Mouse (Mus musculus) kidney, embryonic 14.5 days (tissue): Measurements from ENCODE around the gene Slc24a3. TPM values are rescaled to one million over a fixed set of nuclear protein-coding genes. Genes with fewer than 3 reads are reported as not detected.

Experiments used
- ATAC-seq: fragments of 200-750 bp; cut with Nextera tagmentation; 2 replicates; pipeline ENCODE4 v1.8.0; 2017; ENCODE audit warnings: moderate number of reproducible peaks, mild to moderate bottlenecking, moderate TSS enrichment, moderate library complexity; ENCODE audit not compliant: low FRiP score, low TSS enrichment
- H3K27ac ChIP-seq: fragments of 300-500 bp; sonication (generic); 2 replicates; pipeline ENCODE4 v1.5.1; 2014; ENCODE audit warnings: low read depth, mild to moderate bottlenecking, low read length, moderate library complexity, mixed read lengths
- H3K27me3 ChIP-seq: fragments of 300-500 bp; sonication (generic); 2 replicates; pipeline ENCODE4 v1.6.1; 2014; ENCODE audit warnings: mild to moderate bottlenecking, low read length; ENCODE audit not compliant: control insufficient read depth, insufficient read depth
- H3K36me3 ChIP-seq: fragments of 300-500 bp; sonication (generic); 2 replicates; pipeline ENCODE4 v1.6.1; 2014; ENCODE audit warnings: low read length, mixed read lengths; ENCODE audit not compliant: control insufficient read depth, insufficient read depth
- H3K4me1 ChIP-seq: fragments of 300-500 bp; sonication (generic); 2 replicates; pipeline ENCODE4 v1.6.1; 2014; ENCODE audit warnings: low read length, mixed read lengths; ENCODE audit not compliant: control insufficient read depth, insufficient read depth
- H3K4me2 ChIP-seq: fragments of 300-500 bp; sonication (generic); replicated peaks from 2 replicates; pipeline ENCODE4 v1.6.1; 2014; ENCODE audit warnings: low read depth, mild to moderate bottlenecking, low read length
- H3K4me3 ChIP-seq: fragments of 300-500 bp; sonication (generic); 2 replicates; pipeline ENCODE4 v1.5.1; 2014; ENCODE audit warnings: mild to moderate bottlenecking, low read length
- H3K9ac ChIP-seq: fragments of 300-500 bp; sonication (generic); 2 replicates; pipeline ENCODE4 v1.6.1; 2014; ENCODE audit warnings: low read depth, mild to moderate bottlenecking, low read length, moderate library complexity
- H3K9me3 ChIP-seq: fragments of 300-500 bp; sonication (generic); 2 replicates; pipeline ENCODE4 v1.6.1; 2016; ENCODE audit warnings: low read length; ENCODE audit not compliant: control insufficient read depth
- WGBS: fragments of 180-500 bp; shearing (Covaris S2); extraction: QIAGEN DNeasy Blood & Tissue Kit; methylation state at CpG from one replicate; pipeline ENCODE4 v1.1.7; 2014; 5-methylcytosine and 5-hydroxymethylcytosine counted together
- polyA plus RNA-seq: library from polyadenylated mRNA; unstranded; fragments of >200 nt; fragmentation: Nextera tagmentation; extraction: Ambion mirVana; gene quantifications from 2 replicates; pipeline ENCODE4 v1.2.1, GENCODE M21; 2014

Gene Slc24a3
- polyA plus RNA-seq, 1 experiment from 2014 or later: 2.4 TPM

DNA sequence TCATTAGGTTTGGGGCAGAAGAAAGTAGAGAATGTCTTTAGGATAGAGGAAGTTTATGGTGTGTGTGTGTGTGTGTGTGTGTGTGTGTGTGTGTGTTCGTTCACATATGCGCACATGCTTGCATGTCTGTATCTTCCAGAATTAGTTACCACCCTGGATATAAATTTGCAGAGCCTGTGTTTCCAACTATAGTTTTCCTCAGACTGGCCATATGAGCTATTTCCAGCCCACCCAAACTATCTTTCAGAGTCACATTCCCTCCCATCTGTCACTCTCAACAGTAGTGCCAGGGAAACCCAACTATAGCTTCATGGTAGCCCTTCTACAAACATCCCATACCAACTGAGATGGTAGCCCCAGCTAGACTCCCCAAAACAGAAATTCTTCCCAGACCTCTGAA is 250.2 kb downstream of the Slc24a3 start:
- Histone ChIP-seq H3K9me3 (no peaks in the 10 kb centered on the region), H3K4me3 (no peak overlapping the region), H3K27me3 (no peaks in the 10 kb centered on the region), H3K9ac (no peak overlapping the region), H3K27ac (no peak overlapping the region), H3K4me1 (no peaks in the 10 kb centered on the region), H3K36me3 (no peaks in the 10 kb centered on the region), H3K4me2 (no peak overlapping the region)
- ATAC-seq: no peak
- WGBS: 100% methylated on average over 2 of the region's 2 CpGs

- Histone ChIP-seq H3K4me1 (no peaks in the 10 kb centered on the region), H3K27me3 (no peaks in the 10 kb centered on the region), H3K9ac (no peak overlapping the region), H3K27ac (no peak overlapping the region), H3K4me3 (no peak overlapping the region), H3K9me3 (no peaks in the 10 kb centered on the region), H3K36me3 (no peaks in the 10 kb centered on the region), H3K4me2 (no peak overlapping the region)
- 46% methylated on average over 2 of the region's 2 CpGs for WGBS
- no peak for ATAC-seq
Observed at GRCm38 (mm10) chr2:145419078-145419477, 251.5 kb downstream of the Slc24a3 start.

DNA sequence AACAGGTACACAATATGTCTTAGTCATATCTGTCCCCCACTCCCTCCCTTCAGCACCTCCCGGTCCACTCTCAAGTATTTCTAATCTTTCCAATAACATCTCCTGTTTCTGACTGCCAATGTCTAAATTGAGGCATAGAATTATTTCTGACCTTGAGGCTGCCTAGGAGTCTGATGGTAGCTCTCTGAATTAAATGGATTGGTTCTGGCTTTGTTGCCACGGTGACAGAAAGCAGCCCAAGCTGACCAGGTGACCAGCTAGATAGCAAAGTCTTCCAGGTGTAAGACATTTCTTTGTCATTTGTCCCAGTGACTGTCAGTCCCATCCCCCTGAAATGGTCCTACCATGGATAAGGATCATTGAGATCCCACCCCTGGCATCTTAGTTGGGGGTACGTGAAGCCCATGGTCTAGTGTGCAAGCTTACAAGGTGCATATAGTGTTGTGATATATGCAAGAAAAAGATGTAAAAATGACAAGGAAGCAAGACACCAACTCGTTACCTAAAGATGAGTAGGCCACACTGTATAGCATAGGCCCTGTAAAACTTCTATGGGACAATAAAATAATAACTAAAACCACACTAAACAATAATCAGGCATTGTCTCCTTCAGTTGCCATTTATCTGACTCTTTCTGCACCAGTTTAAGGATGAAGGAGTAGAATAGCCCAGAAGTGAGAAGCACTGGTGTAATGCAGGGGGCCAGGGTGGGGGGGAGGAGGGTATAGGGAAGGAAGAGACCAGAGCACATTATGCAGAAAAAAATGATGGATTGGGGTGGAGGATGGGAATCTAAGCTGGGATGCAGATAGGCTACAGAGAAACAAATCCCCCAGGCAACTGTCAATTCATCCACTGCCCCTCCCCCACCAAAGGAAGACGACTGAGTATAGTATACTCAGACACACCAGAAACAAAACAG is 253.7 kb downstream of the Slc24a3 start:
- Histone ChIP-seq H3K27me3 (no peaks in the 10 kb centered on the region), H3K4me1 (no peaks in the 10 kb centered on the region), H3K9ac (no peak overlapping the region), H3K4me3 (no peak overlapping the region), H3K9me3 (no peaks in the 10 kb centered on the region), H3K4me2 (no peak overlapping the region), H3K27ac (no peak overlapping the region), H3K36me3 (no peaks in the 10 kb centered on the region)
- 84% methylated on average over 5 of the region's 5 CpGs for WGBS
- no peak for ATAC-seq

DNA sequence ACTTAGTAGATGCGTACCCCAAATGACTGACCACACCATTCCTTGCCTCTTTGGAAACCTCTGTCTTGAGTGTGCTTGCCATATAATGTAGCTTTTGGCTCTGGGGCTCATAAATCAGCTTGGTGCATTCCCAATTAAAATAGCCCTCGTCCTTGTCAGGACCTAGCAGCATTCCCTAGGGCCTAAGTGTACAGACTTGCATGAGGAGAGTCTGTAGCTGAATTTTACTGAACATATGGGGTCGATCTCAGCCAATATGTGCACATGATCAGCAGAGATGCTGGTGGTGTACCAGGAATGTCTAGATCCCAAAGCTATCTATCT is 254.3 kb downstream of the Slc24a3 start:
- 54% methylated on average over 3 of the region's 3 CpGs for WGBS
- Histone ChIP-seq H3K4me1 (no peaks in the 10 kb centered on the region), H3K27me3 (no peaks in the 10 kb centered on the region), H3K4me2 (no peak overlapping the region), H3K9me3 (no peaks in the 10 kb centered on the region), H3K27ac (no peak overlapping the region), H3K4me3 (no peak overlapping the region), H3K36me3 (no peaks in the 10 kb centered on the region), H3K9ac (no peak overlapping the region)
- ATAC-seq: no peak

DNA sequence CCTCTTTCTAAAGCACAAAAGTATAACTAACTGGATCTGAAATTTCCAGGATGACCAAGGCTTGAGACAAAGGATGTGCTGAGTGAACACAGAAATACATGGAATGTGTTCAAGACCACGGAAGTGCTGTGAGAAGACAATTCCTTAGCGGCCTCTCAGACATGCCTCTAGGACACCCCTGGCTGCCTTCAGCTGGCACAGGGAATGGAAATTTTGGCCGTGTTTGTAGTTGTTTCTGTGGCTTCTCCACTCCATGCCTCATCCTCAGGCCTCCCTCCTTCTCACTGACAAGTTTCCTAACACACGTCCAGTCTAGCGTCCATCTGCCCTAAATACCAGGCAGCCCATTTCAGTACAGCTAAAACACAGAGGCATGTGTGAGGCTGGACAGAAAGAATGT is 262.4 kb downstream of the Slc24a3 start:
- Histone ChIP-seq H3K4me2 (no peak overlapping the region), H3K9ac (no peak overlapping the region), H3K4me3 (no peak overlapping the region), H3K4me1 (no peaks in the 10 kb centered on the region), H3K9me3 (no peaks in the 10 kb centered on the region), H3K27me3 (no peaks in the 10 kb centered on the region), H3K27ac (no peak overlapping the region), H3K36me3 (no peaks in the 10 kb centered on the region)
- no peak for ATAC-seq
- WGBS: 89% methylated on average over 5 of the region's 5 CpGs

DNA sequence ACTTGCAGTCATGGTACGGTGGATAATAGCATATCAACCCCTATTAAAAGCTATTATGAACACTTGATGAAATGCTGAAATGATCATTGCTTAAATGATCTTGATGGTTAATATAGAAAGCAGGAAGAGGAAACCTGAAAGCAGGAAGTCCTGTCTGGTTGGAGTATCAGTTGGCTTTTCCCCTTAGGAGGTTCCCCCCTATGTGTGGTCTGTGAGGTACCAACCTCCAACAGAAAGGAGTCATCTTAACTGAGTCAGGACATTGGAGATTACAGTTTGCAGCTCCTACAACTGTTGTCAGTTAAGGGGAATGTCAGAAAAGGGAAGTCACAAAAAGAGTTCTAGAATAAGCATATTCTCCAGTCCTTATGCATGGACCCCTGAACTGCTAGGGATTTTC is 266.5 kb downstream of the Slc24a3 start:
- Histone ChIP-seq H3K9me3 (no peaks in the 10 kb centered on the region), H3K36me3 (no peaks in the 10 kb centered on the region), H3K27ac (no peak overlapping the region), H3K4me3 (no peak overlapping the region), H3K4me2 (no peak overlapping the region), H3K9ac (no peak overlapping the region), H3K4me1 (no peaks in the 10 kb centered on the region), H3K27me3 (no peaks in the 10 kb centered on the region)
- 85% methylated on average over 1 of the region's 1 CpGs for WGBS
- ATAC-seq: no peak

GRCm38 (mm10) chr2:145438336-145438735 is 270.8 kb downstream of the Slc24a3 start:
- H3K9ac ChIP-seq: no peak overlapping the region
- no peak overlapping the region for H3K4me3 ChIP-seq
- no peak overlapping the region for H3K27ac ChIP-seq
- no peaks in the 10 kb centered on the region for H3K36me3 ChIP-seq
- H3K9me3 ChIP-seq: no peaks in the 10 kb centered on the region
- no peak for ATAC-seq
- no peak overlapping the region for H3K4me2 ChIP-seq
- no peaks in the 10 kb centered on the region for H3K27me3 ChIP-seq
- no peaks in the 10 kb centered on the region for H3K4me1 ChIP-seq
- WGBS: 73% methylated on average over 5 of the region's 5 CpGs

DNA sequence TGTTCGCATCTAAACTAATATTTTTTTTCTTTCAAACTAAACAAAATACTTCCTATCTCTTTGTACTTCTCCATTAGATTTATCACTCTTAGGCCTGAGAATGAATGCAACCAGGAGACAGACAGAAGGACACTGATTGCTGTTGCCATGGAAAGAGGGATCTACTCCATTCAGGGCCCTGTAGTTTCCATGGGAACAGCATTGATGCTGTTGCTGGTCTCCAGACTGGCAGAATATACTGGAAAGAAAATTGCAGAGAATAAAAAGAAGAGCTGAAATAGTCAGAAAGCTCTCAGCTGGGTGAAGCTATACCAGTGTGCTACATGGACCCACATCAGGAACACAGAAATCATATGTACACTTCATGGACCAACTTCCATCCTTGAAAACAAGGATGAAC is 272.2 kb downstream of the Slc24a3 start:
- WGBS: 95% methylated on average over 1 of the region's 1 CpGs

GRCm38 (mm10) chr2:145457106-145457747 is 289.7 kb downstream of the Slc24a3 start:
- Histone ChIP-seq H3K9me3 (no peaks in the 10 kb centered on the region), H3K4me1 (no peaks in the 10 kb centered on the region), H3K27me3 (no peaks in the 10 kb centered on the region), H3K27ac (no peak overlapping the region), H3K4me2 (no peak overlapping the region), H3K36me3 (no peaks in the 10 kb centered on the region), H3K9ac (no peak overlapping the region), H3K4me3 (no peak overlapping the region)
- WGBS: 49% methylated on average over 8 of the region's 8 CpGs
- ATAC-seq: no peak

More for the DNA sequence above, 272.2 kb downstream of the Slc24a3 start:
- Histone ChIP-seq H3K4me2 (no peak overlapping the region), H3K9ac (no peak overlapping the region), H3K27ac (no peak overlapping the region), H3K4me3 (no peak overlapping the region), H3K27me3 (no peaks in the 10 kb centered on the region), H3K36me3 (no peaks in the 10 kb centered on the region), H3K9me3 (no peaks in the 10 kb centered on the region), H3K4me1 (no peaks in the 10 kb centered on the region)
- ATAC-seq: no peak
